Mouse (Mus musculus): ENCODE results near the gene Krt5. TPM values are rescaled to one million over a fixed set of nuclear protein-coding genes. Genes with fewer than 3 reads are reported as not detected.

Gene Krt5
- total RNA-seq (2023): not detected in 2 replicates

DNA sequence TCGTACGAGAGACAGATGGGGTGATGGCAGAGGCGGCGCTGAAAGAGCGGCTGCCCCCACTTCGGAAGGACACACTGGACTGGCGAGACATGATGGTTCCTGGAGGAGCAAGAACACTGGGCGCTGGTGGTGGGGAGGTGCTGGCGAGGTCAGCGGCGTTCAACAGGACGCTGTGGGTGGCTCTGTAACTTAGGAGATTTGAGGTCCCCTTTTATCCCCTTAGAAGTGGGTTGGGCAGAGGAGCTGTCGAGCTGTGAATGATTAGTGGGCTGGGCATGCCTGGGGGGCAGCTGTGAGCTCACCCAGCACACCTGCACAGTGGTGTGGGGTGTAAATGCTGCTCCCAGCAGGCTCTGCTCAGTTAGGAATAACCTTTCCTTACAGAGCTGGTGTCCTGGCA, at the start of gene Krt5:
Gene Krt5 (minus strand): TSS at position 179 of the 400 bp plus-strand sequence.

DNA sequence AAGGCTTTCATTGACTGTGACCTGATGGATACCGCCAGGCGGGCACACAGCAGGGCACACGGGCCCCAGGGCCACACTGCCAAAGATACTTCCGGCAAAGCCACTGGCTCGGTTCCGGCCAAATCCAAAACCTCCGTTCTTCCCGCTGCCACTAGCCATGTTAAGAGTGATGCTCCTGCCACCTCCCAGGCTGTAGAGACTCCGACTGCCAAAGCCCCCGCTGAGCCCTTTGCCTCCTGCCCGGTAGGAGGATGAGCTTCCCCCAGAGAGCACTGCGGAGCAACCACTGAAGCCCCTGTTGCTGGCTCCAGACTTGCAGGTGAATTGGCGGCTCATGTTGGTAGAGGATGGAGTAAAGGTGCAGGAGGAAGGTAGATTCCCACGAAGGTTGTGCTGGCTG, 30.0 kb upstream of the Krt5 start, which contains the start of gene Krt71:
Gene Krt71 (minus strand): TSS at position 399 of the 400 bp plus-strand sequence.

DNA sequence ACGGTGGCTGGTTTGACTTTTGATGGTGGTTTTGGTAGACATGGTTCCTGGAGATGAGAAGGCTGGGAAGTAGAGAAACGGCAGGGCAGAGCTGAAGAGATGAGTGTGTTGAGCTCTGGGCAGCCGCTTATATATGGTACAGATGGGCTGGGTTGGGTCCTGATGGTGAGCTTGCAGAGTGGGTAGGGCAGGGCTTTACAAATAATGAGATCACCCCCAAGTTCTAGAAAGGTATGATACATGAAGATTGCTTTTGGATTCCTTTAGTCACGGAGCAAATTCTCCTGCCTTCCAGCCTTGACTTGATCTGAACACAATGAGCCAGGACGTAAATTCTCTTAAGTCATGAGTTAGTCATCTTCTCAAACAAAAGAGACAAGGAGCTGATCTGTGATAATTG, 18.5 kb downstream of the Krt5 start, which contains the start of gene Krt6a:
Gene Krt6a (minus strand): TSS at position 101 of the 400 bp plus-strand sequence.

DNA sequence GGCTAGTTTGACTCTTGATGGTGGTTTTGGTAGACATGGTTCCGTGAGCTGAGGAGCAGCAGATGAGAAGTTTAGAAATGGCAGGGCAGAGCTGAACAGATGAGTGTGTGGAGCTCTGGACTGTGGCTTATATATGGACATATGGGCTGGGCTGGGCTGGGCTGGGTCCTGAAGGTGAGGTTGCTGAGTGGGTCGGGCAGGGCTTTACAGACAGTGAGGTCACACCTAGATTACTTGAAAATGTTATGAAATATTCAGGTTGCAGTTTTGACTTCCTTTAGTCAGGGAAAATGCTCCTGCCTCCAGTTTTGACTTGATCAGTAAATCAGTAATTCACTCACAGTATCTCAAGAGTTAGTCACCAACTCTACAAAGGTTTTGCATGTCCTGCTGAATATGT, 32.5 kb downstream of the Krt5 start, which contains the start of gene Krt6b:
Gene Krt6b (minus strand): TSS at position 101 of the 400 bp plus-strand sequence.

Other genes with a start within 250 kb of the Krt5 start
- 1.4 and 2.3 TPM in 2 replicates for gene Krt81, start 249.1 kb downstream of the Krt5 start, total RNA-seq (2023)
- gene Krt86, start 239.4 kb downstream of the Krt5 start, total RNA-seq (2023): 5.2 and 6.9 TPM in 2 replicates
- 23.8 and 25.8 TPM in 2 replicates for gene Krt83, start 221.4 kb downstream of the Krt5 start, total RNA-seq (2023)
- not detected in 2 replicates for gene Gm49425, start 195.6 kb downstream of the Krt5 start, total RNA-seq (2023)
- gene Krt84, start 180.1 kb downstream of the Krt5 start, total RNA-seq (2023): not detected in 2 replicates
- gene Krt82, start 162.2 kb downstream of the Krt5 start, total RNA-seq (2023): 0.28 TPM in 1 of 2 replicates, not detected in the other
- gene Krt90, start 149.9 kb downstream of the Krt5 start, total RNA-seq (2023): 0.25 and 0.28 TPM in 2 replicates
- gene Krt75, start 139.0 kb downstream of the Krt5 start, total RNA-seq (2023): 0.98 and 1.1 TPM in 2 replicates
- not detected in 2 replicates for gene Gm5414, start 84.7 kb downstream of the Krt5 start, total RNA-seq (2023)
- gene Gm5478, start 65.5 kb downstream of the Krt5 start, total RNA-seq (2023): not detected in 2 replicates
- not detected in 2 replicates for gene Krt6b, start 32.6 kb downstream of the Krt5 start, total RNA-seq (2023)
- not detected in 2 replicates for gene Krt6a, start 18.6 kb downstream of the Krt5 start, total RNA-seq (2023)
- gene Krt71, start 30.2 kb upstream of the Krt5 start, total RNA-seq (2023): not detected in 2 replicates
- not detected in 2 replicates for gene Krt72, start 73.6 kb upstream of the Krt5 start, total RNA-seq (2023)
- not detected in 2 replicates for gene Krt73, start 89.4 kb upstream of the Krt5 start, total RNA-seq (2023)
- gene Krt2, start 105.3 kb upstream of the Krt5 start, total RNA-seq (2023): not detected in 2 replicates
- not detected in 2 replicates for gene Krt1, start 137.9 kb upstream of the Krt5 start, total RNA-seq (2023)
- not detected in 2 replicates for gene Krt77, start 156.8 kb upstream of the Krt5 start, total RNA-seq (2023)
- gene Krt76, start 180.0 kb upstream of the Krt5 start, total RNA-seq (2023): not detected in 2 replicates
- not detected in 2 replicates for gene Krt4, start 211.8 kb upstream of the Krt5 start, total RNA-seq (2023)
- not detected in 2 replicates for gene Krt79, start 227.4 kb upstream of the Krt5 start, total RNA-seq (2023)
- not detected in 2 replicates for gene Krt78, start 241.4 kb upstream of the Krt5 start, total RNA-seq (2023)